16 mouse cellular contexts compared by ENCODE assay signal in the genomic region with DNA sequence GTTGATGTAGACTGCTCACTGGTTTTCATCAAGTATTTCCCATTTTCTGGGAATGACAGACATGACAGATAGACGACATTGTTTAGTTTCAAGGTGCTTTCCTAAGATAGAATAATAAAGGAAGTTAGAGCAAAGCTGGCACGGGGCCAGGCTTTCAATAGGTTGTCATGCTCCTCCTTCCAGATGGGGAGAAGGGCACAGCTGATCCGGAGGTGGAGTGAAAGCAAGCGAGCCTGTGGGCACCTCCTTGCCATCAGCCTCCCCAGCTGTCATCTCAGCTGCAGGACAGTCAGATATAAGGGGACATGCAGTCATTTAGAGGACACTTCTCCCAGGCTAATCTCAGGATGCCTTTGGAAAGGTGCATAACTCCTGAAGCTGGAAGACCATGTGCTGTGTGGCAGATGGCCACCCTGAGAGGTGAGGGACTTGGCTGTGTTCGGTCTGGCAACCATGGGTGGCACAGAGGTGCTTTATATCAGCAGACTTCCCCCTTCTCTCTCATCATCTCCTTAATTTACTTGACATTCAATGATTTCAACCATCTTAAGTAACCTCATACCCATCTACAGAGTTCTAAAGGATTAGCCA.
DNase-seq lines count a peak whose midpoint lies in the region; ATAC-seq lines count a peak whose summit lies in the region.
"Had no signal": no experiment of that assay in that cellular context is flagged by ENCODE, and none has a peak within 500 bp of the region (broad histone marks: within the 10 kb centered on the region; RNA-seq: fewer than 3 reads in every experiment).

No protein-coding gene starts in this region.

- H3K27ac ChIP-seq in midbrain, embryonic 14.5 days (replicated peaks; ENCODE audit: low read depth, low read length) = no peak overlapping the region
- no peak overlapping the region for H3K27ac ChIP-seq in midbrain, embryonic 10.5 days (replicated peaks)
- H3K27ac ChIP-seq: heart, embryonic 15.5 days; limb, embryonic 13.5 days; lung, embryonic 15.5 days had no signal

- H3K4me2 ChIP-seq in midbrain, embryonic 14.5 days (ENCODE audit: low read length) = no peak overlapping the region
- H3K4me2 ChIP-seq: heart, embryonic 15.5 days; limb, embryonic 13.5 days; lung, embryonic 15.5 days had no signal

- H3K4me3 ChIP-seq in midbrain, embryonic 14.5 days (replicated peaks; ENCODE audit: low read depth, low read length) = no peak overlapping the region
- H3K4me3 ChIP-seq in midbrain, embryonic 10.5 days = no peak overlapping the region
- H3K4me3 ChIP-seq: heart, embryonic 15.5 days; limb, embryonic 13.5 days; lung, embryonic 15.5 days had no signal

- DNase-seq in frontal cortex, postnatal 10 days (ENCODE audit: low spot score in 2 of 2) = no peak
- peak; percentile 3 for DNase-seq in midbrain, embryonic 14.5 days
- DNase-seq in midbrain, embryonic 10.5 days (ENCODE audit: low spot score) = no peak
- DNase-seq in left cerebral cortex, adult 9 months (ENCODE audit: low spot score in 2 of 2) = peak; percentile 14 to 48
- DNase-seq in telencephalon, adult 2 months (ENCODE audit: low read depth, low spot score) = peak; percentile 29
- no peak for DNase-seq in Muller cell, postnatal 12 days (ENCODE audit: inconsistent ontology term)
- DNase-seq: embryo, embryonic 11 days; gastrocnemius, postnatal 36 days; kidney, postnatal 14 days; thymus, postnatal 14 days had no signal

- 71% methylated on average over 5 of the region's 5 CpGs for WGBS in midbrain, embryonic 14.5 days
- WGBS in midbrain, embryonic 10.5 days = 73% methylated on average over 5 of the region's 5 CpGs

- no peaks in the 10 kb centered on the region for H3K4me1 ChIP-seq in midbrain, embryonic 14.5 days (ENCODE audit: control insufficient read depth, insufficient read depth, low read length)
- no peaks in the 10 kb centered on the region for H3K4me1 ChIP-seq in midbrain, embryonic 10.5 days
- H3K4me1 ChIP-seq: heart, embryonic 15.5 days; limb, embryonic 13.5 days; lung, embryonic 15.5 days had no signal

- no peak overlapping the region for H3K9ac ChIP-seq in midbrain, embryonic 14.5 days (replicated peaks; ENCODE audit: low read length)
- H3K9ac ChIP-seq: heart, embryonic 15.5 days; limb, embryonic 13.5 days; lung, embryonic 15.5 days had no signal

- H3K36me3 ChIP-seq in midbrain, embryonic 14.5 days (ENCODE audit: control insufficient read depth, insufficient read depth, low read length) = no peaks in the 10 kb centered on the region
- H3K36me3 ChIP-seq in midbrain, embryonic 10.5 days = no peaks in the 10 kb centered on the region
- H3K36me3 ChIP-seq: heart, embryonic 15.5 days; limb, embryonic 13.5 days; lung, embryonic 15.5 days had no signal

- peak; percentile 25 for ATAC-seq in frontal cortex, adult (ENCODE audit: low TSS enrichment)
- no peak for ATAC-seq in midbrain, embryonic 14.5 days (ENCODE audit: low FRiP score, low TSS enrichment)
- ATAC-seq: inflammation-experienced regulatory T-cells, adult 6 months had no signal

- H3K9me3 ChIP-seq in midbrain, embryonic 14.5 days (ENCODE audit: control insufficient read depth, low read length) = no peaks in the 10 kb centered on the region
- 0 out of 2 replicates have a peak, but pooled peaks cover 4% of the 10 kb centered on the region for H3K9me3 ChIP-seq in midbrain, embryonic 10.5 days (replicated peaks)
- H3K9me3 ChIP-seq: heart, embryonic 15.5 days; limb, embryonic 13.5 days; lung, embryonic 15.5 days had no signal

- H3K27me3 ChIP-seq in midbrain, embryonic 14.5 days (ENCODE audit: control insufficient read depth, insufficient read depth, low read length) = no peaks in the 10 kb centered on the region
- H3K27me3 ChIP-seq in midbrain, embryonic 10.5 days (ENCODE audit: low read depth, poor library complexity, severe bottlenecking) = no peaks in the 10 kb centered on the region
- H3K27me3 ChIP-seq: CH12.LX; heart, embryonic 15.5 days; limb, embryonic 13.5 days; lung, embryonic 15.5 days had no signal

Comparison
In these comparisons a context has a peak if more than half of its experiments do, and no peak if none do; other contexts are left out.
1. DNase-seq: peak in midbrain, embryonic 14.5 days (single experiment), left cerebral cortex, adult 9 months (2 of 2) and telencephalon, adult 2 months (single experiment); none in frontal cortex, postnatal 10 days (0 of 2), midbrain, embryonic 10.5 days (single experiment) and Muller cell, postnatal 12 days (single experiment).